Mouse (Mus musculus): ENCODE measurements around the gene Gm43191. TPM values are rescaled to one million over a fixed set of nuclear protein-coding genes. Genes with fewer than 3 reads are reported as not detected.

Gm43191 gene
- polyA plus RNA-seq, 1 experiment from 2014 or later = not detected

- H3K9me3 ChIP-seq = no peaks in the 10 kb centered on the region
- no peaks in the 10 kb centered on the region for H3K4me1 ChIP-seq
- H3K36me3 ChIP-seq = peaks cover 79% of the 10 kb centered on the region
- WGBS = 74% methylated on average over 6 of the region's 6 CpGs
- H3K9ac ChIP-seq = no peak overlapping the region
- no peak overlapping the region for H3K27ac ChIP-seq (replicated peaks)
- H3K4me2 ChIP-seq = no peak overlapping the region
- H3K4me3 ChIP-seq = no peak overlapping the region
- no peaks in the 10 kb centered on the region for H3K27me3 ChIP-seq (replicated peaks)
- ATAC-seq (ENCODE audit: extremely low read depth, insufficient number of reproducible peaks, low FRiP score, low TSS enrichment) = no peak
Measured at GRCm38 (mm10) chr3:116618855-116619254, 62.2 kb downstream of the Gm43191 start.

DNA sequence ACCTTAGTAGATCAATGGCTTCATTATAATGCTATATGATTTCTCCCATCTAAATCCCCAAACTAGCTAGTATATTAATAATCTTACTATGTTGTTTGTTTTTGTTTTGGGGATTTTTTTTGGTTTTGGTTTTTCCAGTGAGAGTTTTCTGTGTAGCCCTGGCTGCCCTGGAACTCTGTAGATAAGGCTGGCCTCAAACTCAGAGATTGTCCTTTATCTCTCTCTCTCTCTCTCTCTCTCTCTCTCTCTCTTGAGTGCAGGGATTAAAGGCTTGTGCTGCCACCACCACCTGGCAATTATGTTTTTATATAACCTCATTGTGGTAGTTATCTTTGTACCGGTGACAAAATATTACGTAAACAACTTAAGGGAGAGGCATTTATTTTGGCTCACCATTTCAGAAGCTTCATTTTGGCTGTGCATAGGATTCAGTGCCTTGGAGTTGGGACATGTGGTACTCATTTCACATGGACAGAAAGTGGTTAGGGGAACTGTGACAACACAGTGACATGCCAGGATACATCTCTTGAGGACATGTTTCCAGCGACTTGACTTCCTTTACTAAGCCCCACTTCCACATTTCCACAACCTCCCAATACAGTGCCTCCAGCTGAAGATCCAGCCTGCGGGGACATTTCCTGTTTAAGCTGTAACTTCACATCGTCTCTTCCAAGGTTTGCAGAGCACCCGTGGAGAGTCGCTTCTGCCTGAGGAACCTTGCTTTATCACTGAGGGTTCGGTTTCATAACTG is 65.6 kb downstream of the Gm43191 start:
- WGBS = 80% methylated on average over 8 of the region's 8 CpGs
- Histone ChIP-seq H3K4me2 (no peak overlapping the region), H3K27me3 (replicated peaks) (no peaks in the 10 kb centered on the region), H3K4me3 (no peak overlapping the region), H3K9me3 (no peaks in the 10 kb centered on the region), H3K27ac (replicated peaks) (no peak overlapping the region), H3K9ac (no peak overlapping the region), H3K36me3 (peaks cover 72% of the 10 kb centered on the region), H3K4me1 (no peaks in the 10 kb centered on the region)
- ATAC-seq (ENCODE audit: extremely low read depth, insufficient number of reproducible peaks, low FRiP score, low TSS enrichment) = no peak

GRCm38 (mm10) chr3:116614295-116614892 is 66.7 kb downstream of the Gm43191 start, which contains the start of gene Trmt13:
TSS of gene Trmt13 (minus strand) at chr3:116614587.
- H3K27ac ChIP-seq (replicated peaks) = no peak within 1 kb of the TSS
- no peak within 1 kb of the TSS for H3K9ac ChIP-seq
- H3K27me3 ChIP-seq (replicated peaks) = no peaks in the 10 kb centered on the region
- no peak within 1 kb of the TSS for H3K4me3 ChIP-seq
- 83% methylated on average over 10 of the region's 10 CpGs for WGBS
- H3K9me3 ChIP-seq = no peaks in the 10 kb centered on the region
- no peak within 1 kb of the TSS for H3K4me2 ChIP-seq
- H3K36me3 ChIP-seq = peaks cover 71% of the 10 kb centered on the region
- H3K4me1 ChIP-seq = no peaks in the 10 kb centered on the region
- ATAC-seq (ENCODE audit: extremely low read depth, insufficient number of reproducible peaks, low FRiP score, low TSS enrichment) = no peak

DNA sequence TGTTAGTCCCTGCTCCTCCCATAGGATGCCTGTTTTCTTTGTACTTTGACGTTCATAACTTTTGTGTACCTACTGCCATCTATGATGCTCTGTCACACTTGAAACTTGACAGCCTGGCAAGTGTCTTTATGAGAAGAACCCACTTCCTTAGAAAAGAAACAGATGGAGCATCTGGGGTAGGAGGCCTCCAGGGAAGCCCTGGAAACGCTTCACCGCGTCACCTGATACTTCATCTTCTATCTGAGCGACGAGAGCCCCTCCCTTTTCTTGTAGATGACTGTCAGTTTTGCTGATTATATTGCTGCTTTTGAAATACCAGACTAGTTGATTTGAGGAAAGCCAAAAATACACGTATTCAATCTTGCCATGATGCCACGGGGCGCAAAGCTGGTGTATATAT is 76.5 kb downstream of the Gm43191 start:
- H3K9ac ChIP-seq = 0 out of 2 replicates have a peak overlapping the region, but pooled peaks have one; percentile 28
- WGBS = 70% methylated on average over 9 of the region's 9 CpGs

DNA sequence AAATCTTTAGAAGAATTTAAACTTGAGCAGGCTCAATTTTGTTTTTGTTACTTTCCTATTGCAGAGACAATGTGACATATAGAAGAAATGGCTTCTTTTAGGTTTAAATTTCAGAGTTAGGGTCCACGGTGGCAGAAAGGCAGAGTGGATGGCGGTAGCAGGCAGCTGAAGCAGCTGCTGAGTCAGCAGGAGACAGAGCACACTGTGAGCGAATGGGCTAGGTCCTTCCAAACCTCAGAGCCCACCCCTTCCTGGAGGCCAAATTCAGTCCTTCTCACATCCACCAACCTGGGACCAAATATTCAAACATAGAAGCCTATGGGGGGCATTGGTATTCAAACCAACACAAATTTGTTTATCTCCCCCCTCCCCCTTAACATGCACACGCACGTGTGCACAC is 79.3 kb downstream of the Gm43191 start:
- no peak overlapping the region for H3K27ac ChIP-seq (replicated peaks)
- no peaks in the 10 kb centered on the region for H3K9me3 ChIP-seq
- H3K27me3 ChIP-seq (replicated peaks) = no peaks in the 10 kb centered on the region
- no peak overlapping the region for H3K4me3 ChIP-seq
- peaks cover 19% of the 10 kb centered on the region for H3K36me3 ChIP-seq
- H3K4me2 ChIP-seq = no peak overlapping the region
- no peak overlapping the region for H3K9ac ChIP-seq
- ATAC-seq (ENCODE audit: extremely low read depth, insufficient number of reproducible peaks, low FRiP score, low TSS enrichment) = no peak
- no peaks in the 10 kb centered on the region for H3K4me1 ChIP-seq
- 89% methylated on average over 5 of the region's 5 CpGs for WGBS

More for the DNA sequence above, 76.5 kb downstream of the Gm43191 start:
- ATAC-seq (ENCODE audit: extremely low read depth, insufficient number of reproducible peaks, low FRiP score, low TSS enrichment) = no peak
- H3K36me3 ChIP-seq = peaks cover 47% of the 10 kb centered on the region
- H3K27me3 ChIP-seq (replicated peaks) = no peaks in the 10 kb centered on the region
- no peaks in the 10 kb centered on the region for H3K9me3 ChIP-seq
- H3K4me3 ChIP-seq = no peak overlapping the region
- H3K4me2 ChIP-seq = no peak overlapping the region
- no peaks in the 10 kb centered on the region for H3K4me1 ChIP-seq
- no peak overlapping the region for H3K27ac ChIP-seq (replicated peaks)

DNA sequence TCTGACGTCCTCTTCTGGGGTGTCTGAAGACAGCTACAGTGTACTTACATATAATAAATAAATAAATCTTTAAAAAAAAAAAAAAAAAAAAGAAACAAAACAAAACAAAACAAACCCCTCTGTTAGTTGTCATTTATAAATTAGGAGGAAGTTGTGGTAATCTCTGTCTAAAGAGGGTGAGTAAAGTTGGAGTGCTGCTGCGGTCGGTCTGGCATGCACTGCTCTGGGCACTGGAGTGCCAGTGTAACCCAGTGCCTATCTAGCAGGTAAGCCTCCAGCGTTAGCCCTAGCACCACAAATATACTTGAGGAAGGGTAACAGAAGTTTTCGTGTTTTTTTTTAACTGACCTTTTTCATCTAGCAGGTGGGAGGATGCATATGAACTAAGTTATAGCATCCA is 80.1 kb downstream of the Gm43191 start:
- H3K4me2 ChIP-seq = no peak overlapping the region
- peaks cover 4% of the 10 kb centered on the region for H3K4me1 ChIP-seq
- H3K4me3 ChIP-seq = no peak overlapping the region
- no peak for ATAC-seq (ENCODE audit: extremely low read depth, insufficient number of reproducible peaks, low FRiP score, low TSS enrichment)
- H3K9ac ChIP-seq = no peak overlapping the region
- H3K27me3 ChIP-seq (replicated peaks) = no peaks in the 10 kb centered on the region
- peaks cover 13% of the 10 kb centered on the region for H3K36me3 ChIP-seq
- H3K9me3 ChIP-seq = no peaks in the 10 kb centered on the region
- no peak overlapping the region for H3K27ac ChIP-seq (replicated peaks)
- 87% methylated on average over 5 of the region's 5 CpGs for WGBS

GRCm38 (mm10) chr3:116599705-116600104 is 81.4 kb downstream of the Gm43191 start:
- H3K9me3 ChIP-seq = no peaks in the 10 kb centered on the region
- 84% methylated on average over 2 of the region's 2 CpGs for WGBS
- ATAC-seq (ENCODE audit: extremely low read depth, insufficient number of reproducible peaks, low FRiP score, low TSS enrichment) = no peak
- no peak overlapping the region for H3K4me3 ChIP-seq
- H3K27me3 ChIP-seq (replicated peaks) = no peaks in the 10 kb centered on the region
- H3K9ac ChIP-seq = no peak overlapping the region
- H3K36me3 ChIP-seq = peaks cover 9% of the 10 kb centered on the region; the same call in 1 of the 2 replicates
- H3K4me2 ChIP-seq = no peak overlapping the region
- peaks cover 11% of the 10 kb centered on the region for H3K4me1 ChIP-seq
- H3K27ac ChIP-seq (replicated peaks) = no peak overlapping the region

DNA sequence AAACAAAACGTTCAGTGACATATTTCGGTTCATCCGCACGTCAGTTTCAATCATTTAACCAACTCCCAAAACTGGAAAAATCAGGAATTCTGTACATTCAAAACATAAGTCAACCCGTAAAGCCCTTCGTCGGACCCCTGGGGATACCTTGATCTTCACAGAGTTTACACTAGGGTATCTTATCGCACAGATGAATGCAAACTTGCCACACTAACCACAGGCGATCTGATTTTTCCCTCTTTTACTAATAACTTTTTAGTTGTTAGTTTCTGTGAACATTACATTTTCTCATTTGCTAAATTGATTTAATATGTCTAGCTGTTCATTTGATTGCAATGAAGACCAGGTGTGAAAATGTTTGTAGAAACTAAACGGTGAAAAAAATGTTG is 85.5 kb downstream of the Gm43191 start:
- no peak for ATAC-seq (ENCODE audit: extremely low read depth, insufficient number of reproducible peaks, low FRiP score, low TSS enrichment)
- WGBS = 5% methylated on average over 10 of the region's 10 CpGs
- H3K27ac ChIP-seq (replicated peaks) = peak overlapping the region; percentile 89; the same call in 1 of the 2 replicates

GRCm38 (mm10) chr3:116594728-116595602 is 86.1 kb downstream of the Gm43191 start, which contains the start of gene Sass6:
TSS of gene Sass6 (plus strand) at chr3:116594982.
- peaks cover 20% of the 10 kb centered on the region for H3K36me3 ChIP-seq
- H3K4me1 ChIP-seq = peaks cover 19% of the 10 kb centered on the region
- peak within 1 kb of the TSS; percentile 84 for H3K4me2 ChIP-seq
- under 1% methylated on average over 65 of the region's 65 CpGs for WGBS
- peak; percentile 91 for ATAC-seq (ENCODE audit: extremely low read depth, insufficient number of reproducible peaks, low FRiP score, low TSS enrichment)
- peak within 1 kb of the TSS; percentile 85 for H3K9ac ChIP-seq
- no peaks in the 10 kb centered on the region for H3K27me3 ChIP-seq (replicated peaks)
- H3K9me3 ChIP-seq = no peaks in the 10 kb centered on the region
- peak within 1 kb of the TSS; percentile 89 for H3K27ac ChIP-seq (replicated peaks)
- peak within 1 kb of the TSS; percentile 88 for H3K4me3 ChIP-seq

More for the DNA sequence above, 85.5 kb downstream of the Gm43191 start:
- Histone ChIP-seq H3K4me1 (peaks cover 19% of the 10 kb centered on the region), H3K9ac (peak overlapping the region; percentile 85), H3K36me3 (peaks cover 13% of the 10 kb centered on the region), H3K27me3 (replicated peaks) (no peaks in the 10 kb centered on the region), H3K4me2 (peak overlapping the region; percentile 84), H3K9me3 (no peaks in the 10 kb centered on the region), H3K4me3 (peak overlapping the region; percentile 88)

DNA sequence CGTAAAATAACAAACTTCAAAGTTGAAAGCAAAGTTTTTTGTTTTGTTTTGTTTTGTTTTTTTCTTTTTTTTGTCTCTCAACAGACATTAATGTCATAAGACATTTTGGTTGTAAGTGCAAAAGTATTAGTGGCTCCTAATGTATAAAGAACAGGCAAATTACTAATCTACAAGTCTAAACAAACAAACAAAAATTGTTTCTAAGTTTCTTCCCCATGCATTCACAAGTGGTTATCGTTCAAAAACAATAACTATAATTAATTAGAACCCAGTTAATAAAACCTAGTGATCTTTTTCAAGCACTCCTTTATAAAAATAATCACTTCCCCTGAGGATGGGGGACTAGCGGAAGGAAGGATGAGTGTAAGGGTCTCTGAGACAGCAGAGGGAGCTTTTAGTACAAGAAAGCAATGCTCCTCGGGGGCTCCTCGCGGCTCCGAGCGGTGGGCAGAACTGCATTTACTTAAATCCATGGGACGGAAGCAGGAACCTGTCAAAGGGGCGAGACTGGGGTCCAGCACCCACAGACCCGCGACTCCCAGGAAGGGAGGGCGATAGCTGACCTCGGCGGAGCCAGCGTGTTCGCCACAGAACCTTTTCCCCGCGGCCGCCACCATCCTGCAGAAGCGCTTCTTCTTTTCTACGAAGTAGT is 86.9 kb downstream of the Gm43191 start:
- Histone ChIP-seq H3K27ac (replicated peaks) (peak overlapping the region; percentile 89), H3K4me3 (peak overlapping the region; percentile 88), H3K9ac (peak overlapping the region; percentile 85), H3K9me3 (no peaks in the 10 kb centered on the region), H3K27me3 (replicated peaks) (no peaks in the 10 kb centered on the region), H3K4me2 (peak overlapping the region; percentile 84), H3K36me3 (peaks cover 27% of the 10 kb centered on the region), H3K4me1 (peaks cover 19% of the 10 kb centered on the region)
- 2% methylated on average over 22 of the region's 22 CpGs for WGBS
- peak; percentile 12; the same call in 1 of the 2 replicates for ATAC-seq (ENCODE audit: extremely low read depth, insufficient number of reproducible peaks, low FRiP score, low TSS enrichment)

Data from heart, embryonic 13.5 days (tissue).